Mouse (Mus musculus) testis, adult 2 months (tissue): Measurements from ENCODE around the gene Psmc1.

Source experiments
- CTCF ChIP-seq: fragments of 200-500 bp; IDR thresholded peaks from 2 replicates; pipeline ENCODE4 v1.5.1; 2012; ENCODE audit warnings: low read depth, mild to moderate bottlenecking, inconsistent platforms, low read length, moderate library complexity; ENCODE audit not compliant: control insufficient read depth, insufficient read depth, insufficient replicate concordance
- POLR2A ChIP-seq: fragments of 200-500 bp; IDR thresholded peaks from 2 replicates; pipeline ENCODE4 v1.6.1; 2012; ENCODE audit warnings: low read depth, mild to moderate bottlenecking, inconsistent platforms, low read length, moderate library complexity; ENCODE audit not compliant: control insufficient read depth

- TF ChIP-seq CTCF (no peak), POLR2A (no peak)
Measured at GRCm38 (mm10) chr12:100100707-100101030, 9.3 kb upstream of the Psmc1 start.
